Comparison of ENCODE assay signal across 22 mouse cellular contexts in the genomic region with DNA sequence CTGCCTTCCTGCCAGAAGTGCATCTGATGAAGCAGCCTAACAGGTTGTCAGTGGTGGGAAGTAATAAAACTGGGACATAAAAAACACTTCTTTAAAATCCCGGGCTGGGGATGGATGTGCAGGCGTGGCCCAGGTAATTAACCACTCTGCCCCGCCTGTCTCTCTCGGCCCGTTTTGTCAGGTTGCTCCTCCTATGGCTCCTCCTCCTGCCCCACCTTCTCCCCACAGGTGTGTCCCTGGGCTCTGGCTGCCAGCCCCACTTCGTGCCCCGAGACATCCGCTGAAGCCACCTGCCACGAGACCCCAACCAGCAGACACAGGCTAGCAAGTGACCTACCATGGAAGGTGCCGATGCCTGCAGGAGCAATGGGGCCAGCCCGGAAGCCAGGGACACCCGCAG. TPM values are rescaled to one million over a fixed set of nuclear protein-coding genes. Genes with fewer than 3 reads are reported as not detected.
DNase-seq lines count a peak whose midpoint lies in the region; ATAC-seq lines count a peak whose summit lies in the region.
"Had no signal": no experiment of that assay in that cellular context is flagged by ENCODE, and none has a peak within 500 bp of the region (broad histone marks: within the 10 kb centered on the region; RNA-seq: fewer than 3 reads in every experiment).

TSS of gene Trim29 (plus strand) at position 311 of the 400 bp plus-strand sequence.

- H3K36me3 ChIP-seq in embryonic facial prominence, embryonic 13.5 days: no peaks in the 10 kb centered on the region
- no peaks in the 10 kb centered on the region for H3K36me3 ChIP-seq in stomach, embryonic 15.5 days
- H3K36me3 ChIP-seq: forebrain, embryonic 15.5 days; G1E; hindbrain, embryonic 12.5 days; liver, embryonic 15.5 days had no signal

- peak within 1 kb of the TSS; percentile 25 for H3K4me3 ChIP-seq in embryonic facial prominence, embryonic 13.5 days
- peak within 1 kb of the TSS; percentile 29 for H3K4me3 ChIP-seq in stomach, embryonic 15.5 days (replicated peaks)
- H3K4me3 ChIP-seq: erythroblast, embryonic 14.5 days; forebrain, embryonic 15.5 days; hindbrain, embryonic 12.5 days; liver, embryonic 15.5 days; megakaryocyte, embryonic 14.5 days had no signal

- DNase-seq in thymus, postnatal 0 days (ENCODE audit: low spot score): no peak
- no peak for DNase-seq in thymus, postnatal 4 days
- DNase-seq in large intestine, adult 2 months (ENCODE audit: low read depth, low spot score): peak; percentile 51
- DNase-seq in adrenal gland, postnatal 10 days: no peak
- DNase-seq in left cerebral cortex, postnatal 25 days (ENCODE audit: low spot score in 2 of 2): no peak
- no peak for DNase-seq in layer of hippocampus, adult 18-20 months (ENCODE audit: low spot score in 2 of 2)
- DNase-seq: cerebellum, adult 9-11 months; kidney, postnatal 10 days; layer of hippocampus, adult 9-11 months; left cerebral cortex, postnatal 4 days; lung, postnatal 10 days; spleen, adult 18-20 months had no signal

- intact Hi-C loops in left cerebral cortex, postnatal 25 days (cut with DNase I): no loop called here

- WGBS in embryonic facial prominence, embryonic 13.5 days: 52% methylated on average over 12 of the region's 12 CpGs
- 29% methylated on average over 12 of the region's 12 CpGs for WGBS in large intestine, adult 2 months
- 55% methylated on average over 12 of the region's 12 CpGs for WGBS in stomach, embryonic 15.5 days

- ATAC-seq in embryonic facial prominence, embryonic 13.5 days (ENCODE audit: insufficient number of reproducible peaks, insufficient read depth, low FRiP score, low TSS enrichment, low read depth): no peak
- ATAC-seq in stomach, embryonic 15.5 days (ENCODE audit: insufficient read depth, low FRiP score, low read depth): 0 out of 2 replicates have a peak, but pooled peaks have one; percentile 16
- ATAC-seq: forebrain, embryonic 15.5 days; inflammation-experienced regulatory T-cells, adult 6 months; midbrain, embryonic 16.5 days had no signal

- H3K9ac ChIP-seq in embryonic facial prominence, embryonic 13.5 days: peak within 1 kb of the TSS; percentile 46
- no peak within 1 kb of the TSS for H3K9ac ChIP-seq in stomach, embryonic 15.5 days
- H3K9ac ChIP-seq: forebrain, embryonic 15.5 days; hindbrain, embryonic 12.5 days; liver, embryonic 15.5 days had no signal

- H3K27me3 ChIP-seq in embryonic facial prominence, embryonic 13.5 days: no peaks in the 10 kb centered on the region
- no peaks in the 10 kb centered on the region for H3K27me3 ChIP-seq in stomach, embryonic 15.5 days (replicated peaks)
- H3K27me3 ChIP-seq: forebrain, embryonic 15.5 days; hindbrain, embryonic 12.5 days; liver, embryonic 15.5 days had no signal

- H3K4me1 ChIP-seq in embryonic facial prominence, embryonic 13.5 days: peaks cover 1% of the 10 kb centered on the region
- no peaks in the 10 kb centered on the region for H3K4me1 ChIP-seq in stomach, embryonic 15.5 days
- H3K4me1 ChIP-seq: forebrain, embryonic 15.5 days; liver, embryonic 15.5 days had no signal

- H3K27ac ChIP-seq in embryonic facial prominence, embryonic 13.5 days: peak within 1 kb of the TSS; percentile 34
- H3K27ac ChIP-seq in stomach, embryonic 15.5 days: no peak within 1 kb of the TSS
- H3K27ac ChIP-seq: forebrain, embryonic 15.5 days; hindbrain, embryonic 12.5 days; liver, embryonic 15.5 days had no signal

- H3K4me2 ChIP-seq in embryonic facial prominence, embryonic 13.5 days: peak within 1 kb of the TSS; percentile 45
- peak within 1 kb of the TSS; percentile 29 for H3K4me2 ChIP-seq in stomach, embryonic 15.5 days
- H3K4me2 ChIP-seq: forebrain, embryonic 15.5 days; hindbrain, embryonic 12.5 days; liver, embryonic 15.5 days had no signal

- H3K9me3 ChIP-seq in embryonic facial prominence, embryonic 13.5 days: no peaks in the 10 kb centered on the region
- H3K9me3 ChIP-seq in stomach, embryonic 15.5 days: no peaks in the 10 kb centered on the region
- H3K9me3 ChIP-seq: forebrain, embryonic 15.5 days; hindbrain, embryonic 12.5 days; liver, embryonic 15.5 days; megakaryocyte, embryonic 14.5 days had no signal

RNA-seq across cellular contexts. Expression of gene Trim29, which starts in this region (rescaled TPM):
- 54.0 and 60.0 TPM in 2 replicates for polyA plus RNA-seq in thymus, postnatal 0 days (2015; fragmentation: Nextera tagmentation; extraction: Ambion mirVana)
- polyA plus RNA-seq in embryonic facial prominence, embryonic 13.5 days (2015; fragmentation: Nextera tagmentation; extraction: Ambion mirVana): 45.2 and 50.1 TPM in 2 replicates
- polyA plus RNA-seq in large intestine, adult 2 months (2012; rRNA removed): 0.23 and 0.26 TPM in 2 replicates
- 22.3 and 37.0 TPM in 2 replicates for polyA plus RNA-seq in stomach, embryonic 15.5 days (2015; fragmentation: Nextera tagmentation; extraction: Ambion mirVana)
- total RNA-seq in adrenal gland, postnatal 10 days (2021): under 1 TPM in 1 of 2 experiments, not detected in 1; 0.12 TPM
- total RNA-seq in left cerebral cortex, postnatal 25 days (2021): under 1 TPM in 1 of 2 experiments, not detected in 1; 0.16 TPM
- under 1 TPM; 0.23 to 0.69 TPM for total RNA-seq in layer of hippocampus, adult 18-20 months (2021)
- total RNA-seq: G1E; left cerebral cortex, postnatal 4 days had no signal
- polyA plus RNA-seq: erythroblast, embryonic 14.5 days; forebrain, embryonic 15.5 days; G1E; inflammation-experienced regulatory T-cells, adult 6 months had no signal

Comparison
In these comparisons a context has a peak if more than half of its experiments do, and no peak if none do; other contexts are left out.
1. RNA of gene Trim29 (polyA plus RNA-seq): 54.0 to 60.0 TPM in thymus, postnatal 0 days, 45.2 to 50.1 TPM in embryonic facial prominence, embryonic 13.5 days and 22.3 to 37.0 TPM in stomach, embryonic 15.5 days; 0.23 to 0.26 TPM in large intestine, adult 2 months; every median in the first group is over 10 times any median in the second.
2. Peak in DNase-seq in large intestine, adult 2 months; RNA of the gene not detected or under 1 TPM.